Comparison of ENCODE assay signal across 7 mouse cellular contexts in genomic region chr6:23840001-23840400, GRCm38 (mm10). TPM values are rescaled to one million over a fixed set of nuclear protein-coding genes. Genes with fewer than 3 reads are reported as not detected.
DNase-seq lines count a peak whose midpoint lies in the region; ATAC-seq and TF ChIP-seq lines count a peak whose summit lies in the region.

No protein-coding gene starts in this region.

- DNase-seq in adrenal gland, postnatal 10 days: peak; percentile 19
- peak; percentile 49 for DNase-seq in forebrain, embryonic 14.5 days (ENCODE audit: low spot score)
- DNase-seq in kidney, adult 18-20 months: peak; percentile 30
- peak; percentile 50 for DNase-seq in stomach, postnatal 0 days (ENCODE audit: low spot score)
- no peak for DNase-seq in spleen, postnatal 10 days (ENCODE audit: low spot score in 2 of 2)

- TF ChIP-seq EP300 in stomach, postnatal 0 days (optimal IDR thresholded peaks at IDR 0.05): no peak

- peak overlapping the region; percentile 72 for H3K9ac ChIP-seq in forebrain, embryonic 14.5 days (ENCODE audit: low read length)
- H3K9ac ChIP-seq in lung, embryonic 15.5 days: peak overlapping the region; percentile 66; the same call in 1 of the 2 replicates
- peak overlapping the region; percentile 78; the same call in 1 of the 2 replicates for H3K9ac ChIP-seq in stomach, postnatal 0 days (ENCODE audit: low read length)

- H3K27ac ChIP-seq in brown adipose tissue, adult 24 weeks (replicated peaks; ENCODE audit: low read depth, low read length): no peak overlapping the region
- H3K27ac ChIP-seq in forebrain, embryonic 14.5 days (ENCODE audit: low read depth, low read length): no peak overlapping the region
- peak overlapping the region; percentile 74; the same call in 1 of the 2 replicates for H3K27ac ChIP-seq in lung, embryonic 15.5 days
- no peak overlapping the region for H3K27ac ChIP-seq in stomach, postnatal 0 days (replicated peaks)

- under 1% methylated on average over 15 of the region's 15 CpGs for WGBS in forebrain, embryonic 14.5 days
- WGBS in lung, embryonic 15.5 days: under 1% methylated on average over 15 of the region's 15 CpGs
- WGBS in stomach, postnatal 0 days: 1% methylated on average over 15 of the region's 15 CpGs

- no peaks in the 10 kb centered on the region for H3K9me3 ChIP-seq in forebrain, embryonic 14.5 days (replicated peaks; ENCODE audit: control insufficient read depth, low read length)
- H3K9me3 ChIP-seq in lung, embryonic 15.5 days: no peaks in the 10 kb centered on the region
- H3K9me3 ChIP-seq in stomach, postnatal 0 days (ENCODE audit: control insufficient read depth, low read length): no peaks in the 10 kb centered on the region

- peak; percentile 54 for TF ChIP-seq CTCF in stomach, postnatal 0 days (IDR thresholded peaks at IDR 0.05; ENCODE audit: low read depth)

- peak overlapping the region; percentile 98 for H3K4me2 ChIP-seq in forebrain, embryonic 14.5 days (ENCODE audit: low read length)
- peak overlapping the region; percentile 91 for H3K4me2 ChIP-seq in lung, embryonic 15.5 days
- peak overlapping the region; percentile 89 for H3K4me2 ChIP-seq in stomach, postnatal 0 days (replicated peaks; ENCODE audit: low read depth)

- no peaks in the 10 kb centered on the region for H3K36me3 ChIP-seq in forebrain, embryonic 14.5 days (ENCODE audit: control insufficient read depth, insufficient read depth, low read length)
- H3K36me3 ChIP-seq in lung, embryonic 15.5 days: no peaks in the 10 kb centered on the region
- H3K36me3 ChIP-seq in stomach, postnatal 0 days (ENCODE audit: control insufficient read depth, insufficient read depth, low read length): no peaks in the 10 kb centered on the region

- H3K27me3 ChIP-seq in forebrain, embryonic 14.5 days (replicated peaks; ENCODE audit: control insufficient read depth, insufficient read depth, low read length): peaks cover 3% of the 10 kb centered on the region
- peaks cover 11% of the 10 kb centered on the region for H3K27me3 ChIP-seq in lung, embryonic 15.5 days
- H3K27me3 ChIP-seq in stomach, postnatal 0 days (ENCODE audit: control insufficient read depth, insufficient read depth, low read length): no peaks in the 10 kb centered on the region; the same call in 1 of the 2 replicates

- ATAC-seq in forebrain, embryonic 14.5 days: no peak
- ATAC-seq in lung, embryonic 15.5 days (ENCODE audit: borderline replicate concordance, extremely low read depth, low FRiP score, low TSS enrichment): no peak
- peak; percentile 27; the same call in 1 of the 2 replicates for ATAC-seq in stomach, postnatal 0 days (ENCODE audit: low FRiP score, low TSS enrichment)

- no peaks in the 10 kb centered on the region for H3K4me1 ChIP-seq in brown adipose tissue, adult 24 weeks (ENCODE audit: control insufficient read depth, insufficient read depth, insufficient read length, low read length)
- no peaks in the 10 kb centered on the region for H3K4me1 ChIP-seq in forebrain, embryonic 14.5 days (ENCODE audit: control insufficient read depth, insufficient read depth, low read length)
- peaks cover 11% of the 10 kb centered on the region; the same call in 1 of the 2 replicates for H3K4me1 ChIP-seq in lung, embryonic 15.5 days
- no peaks in the 10 kb centered on the region for H3K4me1 ChIP-seq in stomach, postnatal 0 days (replicated peaks; ENCODE audit: control insufficient read depth, insufficient read depth)

- H3K4me3 ChIP-seq in brown adipose tissue, adult 24 weeks (ENCODE audit: insufficient read depth, low read depth, low read length): peak overlapping the region; percentile 100
- peak overlapping the region; percentile 66 for H3K4me3 ChIP-seq in forebrain, embryonic 14.5 days (ENCODE audit: low read depth, low read length)
- peak overlapping the region; percentile 82 for H3K4me3 ChIP-seq in lung, embryonic 15.5 days
- peak overlapping the region; percentile 79 for H3K4me3 ChIP-seq in stomach, postnatal 0 days (ENCODE audit: low read depth, low read length)

RNA-seq across cellular contexts. Expression of gene Cadps2, which starts 0.8 kb away (rescaled TPM):
- total RNA-seq in adrenal gland, postnatal 10 days (2021): 1 to 10 TPM; 3.5 to 4.8 TPM
- polyA plus RNA-seq in brown adipose tissue, adult 24 weeks (2012; ENCODE audit: insufficient read depth, insufficient read length, missing spikeins): 1.1 and 1.3 TPM in 2 replicates
- 4.3 and 5.1 TPM in 2 replicates for polyA plus RNA-seq in forebrain, embryonic 14.5 days (2014; fragmentation: Nextera tagmentation; extraction: Ambion mirVana)
- polyA plus RNA-seq in lung, embryonic 15.5 days (2015; fragmentation: Nextera tagmentation; extraction: Ambion mirVana): 7.2 and 7.9 TPM in 2 replicates
- 4.8 and 5.1 TPM in 2 replicates for polyA plus RNA-seq in stomach, postnatal 0 days (2015; fragmentation: Nextera tagmentation; extraction: Ambion mirVana)

Comparison
In these comparisons a context has a peak if more than half of its experiments do, and no peak if none do; other contexts are left out.
1. DNase-seq: peak in adrenal gland, postnatal 10 days (single experiment), forebrain, embryonic 14.5 days (single experiment), kidney, adult 18-20 months (single experiment) and stomach, postnatal 0 days (single experiment); none in spleen, postnatal 10 days (0 of 2).
2. Peak in every context shown above with its lines, with median percentiles within 50 percentile points of each other: H3K4me3 ChIP-seq, H3K4me2 ChIP-seq and H3K9ac ChIP-seq.